Mouse (Mus musculus): ENCODE results near the gene Kank3.
"Not testable (repeated sequence)": the region's sequence is repeated elsewhere in the genome, so short reads cannot be mapped to it uniquely, and the experiment has no call there.

Gene Kank3

DNA sequence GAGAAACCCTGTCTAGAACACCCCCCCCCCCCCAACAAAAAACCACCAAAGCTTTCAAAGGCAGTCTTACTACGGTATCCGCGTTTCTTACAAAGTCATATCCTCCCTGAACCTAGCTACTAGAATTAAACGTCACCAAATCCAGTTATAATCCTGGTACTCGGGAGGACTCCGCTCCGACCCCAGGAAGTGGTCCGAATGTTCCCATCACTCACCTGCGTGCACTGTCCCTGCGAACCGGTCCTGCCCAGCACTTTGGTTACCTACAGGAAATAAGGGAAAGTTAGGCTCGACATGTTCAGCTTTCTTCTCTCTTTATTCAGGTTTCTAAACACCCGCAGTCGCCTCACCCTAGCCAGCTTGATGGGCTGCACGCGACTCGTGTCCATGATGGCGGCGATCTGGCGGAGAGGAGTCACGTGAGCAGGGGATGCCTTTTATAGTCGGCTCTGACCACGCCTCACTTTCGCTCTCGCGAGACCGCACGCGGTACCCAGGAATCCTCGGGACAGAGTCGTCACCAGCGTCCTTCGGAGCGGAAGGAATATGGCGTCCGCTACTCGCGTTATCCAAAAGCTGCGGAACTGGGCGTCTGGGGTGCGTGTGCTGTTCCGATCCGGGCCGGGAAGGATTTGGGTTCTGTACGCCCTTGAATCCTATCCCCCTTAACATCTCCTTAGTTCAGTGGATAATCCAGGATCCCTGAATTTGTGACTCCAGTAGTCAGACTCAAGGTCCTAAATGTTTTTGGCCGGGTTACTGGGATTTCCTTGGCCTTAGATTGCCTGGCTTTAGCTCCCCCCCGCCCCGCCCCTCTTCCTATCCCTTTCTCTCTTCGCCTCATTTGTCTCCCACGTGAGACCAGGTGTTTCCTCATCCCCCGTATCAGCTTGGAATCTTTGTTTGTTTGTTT lies 14.0 kb downstream of the Kank3 start, which contains the start of the genes Rps28 and Ndufa7:
Gene Rps28 (minus strand): TSS at position 479 of the 913 bp plus-strand sequence.
Gene Ndufa7 (plus strand): TSS at position 489 of the 913 bp plus-strand sequence.
- Histone ChIP-seq H3K27me3 (ENCODE audit: insufficient read depth, low read length) (no peaks in the 10 kb centered on the region), H3K4me3 (replicated peaks; ENCODE audit: low read length) (peak within 1 kb of the TSS; percentile 91), H3K9me3 (ENCODE audit: low read length) (no peaks in the 10 kb centered on the region), H3K36me3 (ENCODE audit: insufficient read depth, low read length) (peaks cover 85% of the 10 kb centered on the region), H3K4me1 (replicated peaks; ENCODE audit: low read depth, low read length) (peaks cover 73% of the 10 kb centered on the region)
- TF ChIP-seq POU5F1 (IDR thresholded peaks at IDR 0.05; ENCODE audit: borderline replicate concordance, low read length): no peak
- no peak for TF ChIP-seq CTCF (conservative IDR thresholded peaks at IDR 0.05; ENCODE audit: low read length)
- TF ChIP-seq NANOG (IDR thresholded peaks at IDR 0.05; ENCODE audit: borderline replicate concordance, low read length): no peak

DNA sequence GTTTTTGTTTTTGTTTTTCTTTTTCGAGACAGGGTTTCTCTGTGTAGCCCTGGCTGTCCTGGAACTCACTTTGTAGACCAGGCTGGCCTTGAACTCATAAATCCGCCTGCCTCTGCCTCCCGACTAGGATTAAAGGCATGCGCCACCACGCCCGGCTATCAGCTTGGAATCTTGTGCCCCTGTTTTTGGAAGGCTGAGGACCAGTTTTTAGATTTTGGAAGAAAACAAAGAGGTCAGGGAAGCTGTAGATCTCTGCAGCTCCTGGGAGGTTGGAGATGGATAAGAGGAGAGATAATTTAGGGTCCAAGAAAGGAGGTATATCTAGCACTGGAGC lies 14.6 kb downstream of the Kank3 start:
- peak overlapping the region; percentile 91 for H3K4me3 ChIP-seq (replicated peaks; ENCODE audit: low read length)
- H3K4me1 ChIP-seq (replicated peaks; ENCODE audit: low read depth, low read length): peaks cover 67% of the 10 kb centered on the region
- H3K27me3 ChIP-seq (ENCODE audit: insufficient read depth, low read length); H3K9me3 ChIP-seq (ENCODE audit: low read length): not testable (repeated sequence)
- H3K36me3 ChIP-seq (ENCODE audit: insufficient read depth, low read length): peaks cover 85% of the 10 kb centered on the region

DNA sequence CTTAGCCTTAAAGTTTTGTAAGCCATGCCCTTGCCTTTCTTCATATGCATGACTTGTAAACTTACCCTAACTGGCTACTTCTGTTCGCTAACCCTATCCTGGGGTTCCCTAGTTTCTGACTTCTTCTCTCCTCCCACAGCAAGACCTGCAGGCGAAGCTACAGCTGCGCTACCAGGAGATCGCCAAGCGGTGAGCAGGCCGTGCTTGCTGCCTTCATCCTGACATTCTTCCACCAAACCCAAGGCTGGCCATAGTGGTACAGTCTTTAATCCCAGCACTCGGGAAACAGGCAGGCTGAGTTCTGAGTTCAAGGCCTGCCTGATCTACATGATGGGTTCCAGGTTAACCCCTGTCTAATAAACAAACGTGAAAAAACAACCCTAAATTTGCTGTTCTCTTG lies 15.1 kb downstream of the Kank3 start:
- Histone ChIP-seq H3K36me3 (ENCODE audit: insufficient read depth, low read length) (peaks cover 85% of the 10 kb centered on the region), H3K4me1 (replicated peaks; ENCODE audit: low read depth, low read length) (peaks cover 62% of the 10 kb centered on the region), H3K27me3 (ENCODE audit: insufficient read depth, low read length) (no peaks in the 10 kb centered on the region), H3K4me3 (replicated peaks; ENCODE audit: low read length) (peak overlapping the region; percentile 91), H3K9me3 (ENCODE audit: low read length) (no peaks in the 10 kb centered on the region)
- no peak for TF ChIP-seq POU5F1 (IDR thresholded peaks at IDR 0.05; ENCODE audit: borderline replicate concordance, low read length)

DNA sequence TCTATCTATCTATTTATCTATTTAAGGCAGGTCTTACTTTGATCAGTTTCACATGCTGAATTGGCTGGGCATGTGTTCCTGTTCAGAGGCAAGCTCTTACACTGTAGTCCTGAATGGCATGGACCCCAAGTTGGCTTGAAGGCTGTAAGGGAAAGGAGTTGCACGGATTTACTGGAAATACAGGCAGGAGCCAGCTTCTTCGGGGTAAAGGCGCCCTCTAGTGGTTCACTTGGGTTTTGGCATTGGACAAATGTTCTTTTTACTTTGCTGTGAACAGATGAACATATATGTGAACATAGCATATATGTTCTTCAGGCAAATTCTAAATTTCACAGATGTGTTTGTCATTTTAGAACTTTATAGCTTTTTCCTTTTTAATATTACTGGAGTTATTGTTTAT lies 16.5 kb downstream of the Kank3 start:
- Histone ChIP-seq H3K4me1 (replicated peaks; ENCODE audit: low read depth, low read length) (peaks cover 48% of the 10 kb centered on the region), H3K36me3 (ENCODE audit: insufficient read depth, low read length) (peaks cover 85% of the 10 kb centered on the region), H3K9me3 (ENCODE audit: low read length) (no peaks in the 10 kb centered on the region), H3K4me3 (replicated peaks; ENCODE audit: low read length) (no peak overlapping the region), H3K27me3 (ENCODE audit: insufficient read depth, low read length) (no peaks in the 10 kb centered on the region)
- TF ChIP-seq POU5F1 (IDR thresholded peaks at IDR 0.05; ENCODE audit: borderline replicate concordance, low read length) (no peak), NANOG (IDR thresholded peaks at IDR 0.05; ENCODE audit: borderline replicate concordance, low read length) (no peak), CTCF (conservative IDR thresholded peaks at IDR 0.05; ENCODE audit: low read length) (peak; percentile 93)

DNA sequence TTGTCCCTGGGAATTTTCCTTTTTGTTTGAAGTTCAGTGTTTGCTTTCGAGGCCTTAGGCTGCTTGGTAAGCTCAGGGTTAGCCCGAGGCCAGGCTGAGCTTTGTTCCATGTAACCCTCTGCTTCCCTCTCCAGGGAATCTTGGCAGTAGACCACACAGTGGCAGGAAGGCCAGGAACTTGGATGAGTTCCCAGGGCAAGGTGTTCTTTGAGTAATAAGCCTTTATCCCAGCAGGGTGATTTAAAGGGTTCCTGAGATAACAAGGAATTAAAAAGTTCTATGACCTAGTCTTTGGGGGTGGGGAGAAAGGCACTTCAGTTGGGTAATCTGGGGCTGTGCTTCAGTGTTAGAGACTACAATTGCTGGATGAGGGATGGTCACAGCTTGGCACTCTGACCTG lies 18.6 kb downstream of the Kank3 start:
- TF ChIP-seq POU5F1 (IDR thresholded peaks at IDR 0.05; ENCODE audit: borderline replicate concordance, low read length) (no peak), NANOG (IDR thresholded peaks at IDR 0.05; ENCODE audit: borderline replicate concordance, low read length) (no peak), CTCF (conservative IDR thresholded peaks at IDR 0.05; ENCODE audit: low read length) (no peak)
- Histone ChIP-seq H3K9me3 (ENCODE audit: low read length) (no peaks in the 10 kb centered on the region), H3K36me3 (ENCODE audit: insufficient read depth, low read length) (peaks cover 85% of the 10 kb centered on the region), H3K27me3 (ENCODE audit: insufficient read depth, low read length) (no peaks in the 10 kb centered on the region), H3K4me3 (replicated peaks; ENCODE audit: low read length) (no peak overlapping the region), H3K4me1 (replicated peaks; ENCODE audit: low read depth, low read length) (peaks cover 48% of the 10 kb centered on the region)

DNA sequence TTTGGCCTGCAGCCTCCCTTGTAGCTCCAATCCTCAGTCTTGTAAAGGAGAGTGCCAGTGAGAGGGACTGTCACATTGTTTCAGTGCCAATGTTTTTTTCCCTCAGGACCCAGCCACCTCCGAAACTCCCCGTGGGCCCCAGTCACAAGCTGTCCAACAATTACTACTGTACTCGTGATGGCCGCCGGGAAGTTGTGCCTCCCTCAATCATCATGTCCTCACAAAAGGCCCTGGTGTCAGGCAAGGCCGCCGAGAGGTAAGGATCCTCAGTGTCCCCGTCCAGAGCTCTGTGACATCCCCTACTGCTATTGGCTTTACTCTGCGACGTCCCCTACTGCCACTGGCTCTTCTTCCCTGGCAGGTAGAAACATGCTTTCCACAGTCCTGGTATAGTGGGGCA lies 19.2 kb downstream of the Kank3 start:
- Histone ChIP-seq H3K4me3 (replicated peaks; ENCODE audit: low read length) (no peak overlapping the region), H3K4me1 (replicated peaks; ENCODE audit: low read depth, low read length) (peaks cover 52% of the 10 kb centered on the region), H3K27me3 (ENCODE audit: insufficient read depth, low read length) (no peaks in the 10 kb centered on the region), H3K9me3 (ENCODE audit: low read length) (no peaks in the 10 kb centered on the region), H3K36me3 (ENCODE audit: insufficient read depth, low read length) (peaks cover 91% of the 10 kb centered on the region)
- TF ChIP-seq POU5F1 (IDR thresholded peaks at IDR 0.05; ENCODE audit: borderline replicate concordance, low read length) (no peak), NANOG (IDR thresholded peaks at IDR 0.05; ENCODE audit: borderline replicate concordance, low read length) (no peak), CTCF (conservative IDR thresholded peaks at IDR 0.05; ENCODE audit: low read length) (no peak)

DNA sequence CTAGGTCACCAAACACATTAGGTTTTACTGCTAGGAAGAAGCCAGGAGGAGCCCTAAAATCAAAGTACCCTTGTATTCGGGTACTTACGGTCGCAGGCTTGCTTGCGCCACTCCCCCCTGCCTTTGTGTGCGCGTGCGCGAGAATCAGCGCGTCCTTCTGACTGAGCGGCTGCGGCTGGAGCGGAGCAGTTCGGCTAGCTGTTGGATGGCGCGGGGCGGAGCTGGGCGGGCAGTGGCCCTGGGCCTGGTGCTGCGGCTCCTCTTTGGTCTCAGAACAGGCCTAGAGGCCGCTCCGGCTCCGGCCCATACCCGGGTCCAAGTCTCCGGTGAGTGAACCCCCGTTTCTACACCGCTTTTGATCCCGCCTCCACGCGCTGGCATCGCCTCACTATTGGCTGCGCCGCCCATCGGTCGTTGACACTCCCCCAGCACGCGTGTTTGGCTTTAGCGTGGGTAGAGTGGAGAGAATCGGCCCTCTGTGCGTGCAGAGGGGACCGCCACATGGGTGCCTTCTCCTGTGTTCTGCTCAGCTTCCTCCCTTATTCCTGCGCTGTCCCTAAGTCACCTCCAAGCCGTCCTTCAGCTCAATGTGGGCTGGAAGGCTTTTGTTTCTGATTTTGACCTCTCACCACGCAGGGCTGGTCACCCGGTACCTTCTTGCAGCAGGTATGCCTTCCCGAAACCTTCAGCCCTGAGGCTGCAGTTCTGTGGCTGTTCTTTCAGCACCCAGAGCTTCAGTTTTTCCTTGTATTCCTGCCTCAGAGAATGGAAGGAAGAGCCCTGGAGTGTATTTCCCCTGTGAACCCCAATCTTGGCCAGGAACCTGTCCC lies 32.9 kb downstream of the Kank3 start, which contains the start of gene Cd320:
Gene Cd320 (plus strand): TSS at position 126 of the 830 bp plus-strand sequence.
- H3K4me3 ChIP-seq (replicated peaks; ENCODE audit: low read length): peak within 1 kb of the TSS; percentile 98
- no peak for TF ChIP-seq POU5F1 (IDR thresholded peaks at IDR 0.05; ENCODE audit: borderline replicate concordance, low read length)
- no peak for TF ChIP-seq CTCF (conservative IDR thresholded peaks at IDR 0.05; ENCODE audit: low read length)
- no peak for TF ChIP-seq NANOG (IDR thresholded peaks at IDR 0.05; ENCODE audit: borderline replicate concordance, low read length)
- peaks cover 58% of the 10 kb centered on the region for H3K4me1 ChIP-seq (replicated peaks; ENCODE audit: low read depth, low read length)
- no peaks in the 10 kb centered on the region for H3K9me3 ChIP-seq (ENCODE audit: low read length)
- peaks cover 55% of the 10 kb centered on the region for H3K36me3 ChIP-seq (ENCODE audit: insufficient read depth, low read length)
- no peaks in the 10 kb centered on the region for H3K27me3 ChIP-seq (ENCODE audit: insufficient read depth, low read length)

DNA sequence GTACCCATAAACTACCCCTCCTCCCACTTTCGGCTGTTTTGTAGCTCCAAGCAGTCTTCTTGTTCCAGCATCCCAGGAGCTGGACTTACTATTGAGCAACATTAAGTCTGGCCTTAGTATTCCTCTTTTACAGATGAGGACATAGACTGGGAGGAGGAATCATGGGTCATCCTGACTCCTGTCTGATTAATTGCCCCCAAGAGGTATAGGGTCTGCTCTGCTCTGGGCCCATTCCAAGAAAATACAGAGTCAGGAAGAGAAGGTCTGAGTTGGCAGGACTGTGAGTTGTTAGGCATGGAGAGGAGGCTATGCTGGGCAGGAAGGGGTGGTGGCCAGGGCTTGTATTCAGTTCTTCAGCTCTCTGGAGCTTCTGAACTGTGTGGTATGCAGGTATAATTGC lies 33.9 kb downstream of the Kank3 start:
- Histone ChIP-seq H3K27me3 (ENCODE audit: insufficient read depth, low read length) (no peaks in the 10 kb centered on the region), H3K4me3 (replicated peaks; ENCODE audit: low read length) (peak overlapping the region; percentile 98), H3K4me1 (replicated peaks; ENCODE audit: low read depth, low read length) (peaks cover 51% of the 10 kb centered on the region), H3K9me3 (ENCODE audit: low read length) (no peaks in the 10 kb centered on the region), H3K36me3 (ENCODE audit: insufficient read depth, low read length) (peaks cover 55% of the 10 kb centered on the region)
- no peak for TF ChIP-seq CTCF (conservative IDR thresholded peaks at IDR 0.05; ENCODE audit: low read length)
- no peak for TF ChIP-seq NANOG (IDR thresholded peaks at IDR 0.05; ENCODE audit: borderline replicate concordance, low read length)

All from E14TG2a.4 (cell line).